Mouse (Mus musculus) forebrain, embryonic 14.5 days (tissue): Measurements from ENCODE around the gene Uhrf1. TPM values are rescaled to one million over a fixed set of nuclear protein-coding genes. Genes with fewer than 3 reads are reported as not detected.

ENCODE experiments used
- ATAC-seq: fragments of 200-750 bp; cut with Nextera tagmentation; 2 replicates; pipeline ENCODE4 v1.8.0; 2017; ENCODE audit warnings: mild to moderate bottlenecking, moderate library complexity
- DNase-seq: peaks from one replicate; pipeline ENCODE4 v3.0.0-alpha.2; 2015; ENCODE audit warnings: low spot score
- H3K27ac ChIP-seq: fragments of 300-500 bp; sonication (generic); 2 replicates; pipeline ENCODE4 v1.5.1; 2014; ENCODE audit warnings: low read depth, mild to moderate bottlenecking, control low read depth, low read length, moderate library complexity
- H3K27me3 ChIP-seq: fragments of 300-500 bp; sonication (generic); replicated peaks from 2 replicates; pipeline ENCODE4 v1.6.1; 2014; ENCODE audit warnings: low read length, control low read depth, mixed read lengths; ENCODE audit not compliant: control insufficient read depth, insufficient read depth
- H3K36me3 ChIP-seq: fragments of 300-500 bp; sonication (generic); 2 replicates; pipeline ENCODE4 v1.6.1; 2014; ENCODE audit warnings: low read length, control low read depth; ENCODE audit not compliant: control insufficient read depth, insufficient read depth
- H3K4me1 ChIP-seq: fragments of 300-500 bp; sonication (generic); 2 replicates; pipeline ENCODE4 v1.6.1; 2014; ENCODE audit warnings: antibody characterized with exemption, low read length, control low read depth; ENCODE audit not compliant: control insufficient read depth, insufficient read depth
- H3K4me2 ChIP-seq: fragments of 300-500 bp; sonication (generic); 2 replicates; pipeline ENCODE4 v1.6.1; 2014; ENCODE audit warnings: mild to moderate bottlenecking, control low read depth, low read length
- H3K4me3 ChIP-seq: fragments of 300-500 bp; sonication (generic); 2 replicates; pipeline ENCODE4 v1.5.1; 2014; ENCODE audit warnings: low read depth, low read length, control low read depth
- H3K9ac ChIP-seq: fragments of 300-500 bp; sonication (generic); 2 replicates; pipeline ENCODE4 v1.6.1; 2014; ENCODE audit warnings: mild to moderate bottlenecking, low read length, control low read depth, moderate library complexity
- H3K9me3 ChIP-seq: fragments of 300-500 bp; sonication (generic); replicated peaks from 2 replicates; pipeline ENCODE4 v1.6.1; 2016; ENCODE audit warnings: low read length, control low read depth, mixed read lengths; ENCODE audit not compliant: control insufficient read depth
- WGBS: fragments of 180-500 bp; shearing (Covaris S2); extraction: QIAGEN DNeasy Blood & Tissue Kit; methylation state at CpG from one replicate; pipeline ENCODE4 v1.1.7; 2014; 5-methylcytosine and 5-hydroxymethylcytosine counted together
- polyA plus RNA-seq: library from polyadenylated mRNA; unstranded; fragments of >200 nt; fragmentation: Nextera tagmentation; extraction: Ambion mirVana; gene quantifications from 2 replicates; pipeline ENCODE4 v1.2.1, GENCODE M21; 2014

The Uhrf1 gene
- polyA plus RNA-seq, 1 experiment from 2014 or later, result 47.4 TPM

DNA sequence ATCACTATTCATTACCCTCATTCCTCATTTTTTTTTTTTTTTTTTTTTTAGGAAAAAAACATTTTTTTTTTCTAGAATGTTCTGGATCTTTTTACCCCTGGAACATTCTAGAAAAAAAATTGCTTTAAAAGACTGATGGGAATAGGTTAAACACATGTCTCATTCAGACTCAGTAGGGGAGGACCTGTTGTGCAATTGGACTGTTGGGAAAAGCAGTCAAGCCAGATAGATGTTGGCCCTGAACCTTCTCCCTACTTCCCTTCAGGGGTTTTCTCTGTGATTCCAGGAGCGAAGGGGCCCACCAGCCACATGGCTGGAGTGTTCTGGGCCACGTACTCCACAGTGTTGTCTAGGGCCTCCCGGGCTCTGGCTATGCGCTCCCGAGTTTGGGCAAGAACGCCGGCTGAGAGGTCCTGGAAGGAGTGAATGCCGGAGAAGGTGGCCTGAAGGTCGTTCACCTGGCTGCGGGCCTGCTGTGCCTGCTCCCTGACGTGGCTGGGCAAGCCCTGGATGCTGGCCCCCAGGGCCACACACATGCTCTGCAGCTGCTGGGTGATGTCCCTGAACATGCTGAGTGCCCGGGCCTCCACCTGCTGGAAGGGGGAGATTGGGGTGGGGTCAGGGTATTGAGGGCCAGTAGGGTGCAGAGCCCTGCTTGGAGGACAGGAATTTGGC lies 23.5 kb upstream of the Uhrf1 start:
- 90% methylated on average over 12 of the region's 12 CpGs for WGBS
- DNase-seq (no peak), ATAC-seq (no peak)
- Histone ChIP-seq H3K4me2 (no peak overlapping the region), H3K4me1 (no peaks in the 10 kb centered on the region; the same call in 1 of the 2 replicates), H3K9ac (no peak overlapping the region), H3K27me3 (no peaks in the 10 kb centered on the region), H3K4me3 (no peak overlapping the region), H3K27ac (no peak overlapping the region), H3K36me3 (no peaks in the 10 kb centered on the region), H3K9me3 (no peaks in the 10 kb centered on the region)

DNA sequence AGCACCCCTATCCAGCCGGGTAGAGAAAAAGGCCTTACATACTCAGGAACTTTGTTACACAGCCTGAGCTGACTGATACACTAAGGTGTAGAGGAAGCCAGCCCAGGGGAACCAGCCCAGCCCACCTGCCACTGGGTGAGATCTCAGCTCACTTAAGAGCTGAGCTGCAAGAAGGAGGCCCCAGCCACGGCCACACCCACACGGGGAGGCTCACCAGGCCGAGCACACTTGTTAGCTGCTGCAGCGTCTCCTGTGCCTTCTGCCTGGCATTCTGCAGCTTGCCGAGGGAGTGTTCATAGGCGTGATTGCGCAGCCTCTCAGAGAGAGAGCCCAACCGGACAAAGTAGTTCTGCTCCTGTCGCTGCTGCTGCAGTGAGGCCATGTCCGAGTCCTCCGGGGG lies 21.9 kb upstream of the Uhrf1 start:
- Histone ChIP-seq H3K4me1 (no peaks in the 10 kb centered on the region; the same call in 1 of the 2 replicates), H3K4me2 (no peak overlapping the region), H3K4me3 (no peak overlapping the region), H3K27me3 (no peaks in the 10 kb centered on the region), H3K9me3 (no peaks in the 10 kb centered on the region), H3K27ac (no peak overlapping the region), H3K36me3 (no peaks in the 10 kb centered on the region), H3K9ac (no peak overlapping the region)
- DNase-seq, result no peak
- 97% methylated on average over 12 of the region's 12 CpGs for WGBS
- no peak for ATAC-seq

DNA sequence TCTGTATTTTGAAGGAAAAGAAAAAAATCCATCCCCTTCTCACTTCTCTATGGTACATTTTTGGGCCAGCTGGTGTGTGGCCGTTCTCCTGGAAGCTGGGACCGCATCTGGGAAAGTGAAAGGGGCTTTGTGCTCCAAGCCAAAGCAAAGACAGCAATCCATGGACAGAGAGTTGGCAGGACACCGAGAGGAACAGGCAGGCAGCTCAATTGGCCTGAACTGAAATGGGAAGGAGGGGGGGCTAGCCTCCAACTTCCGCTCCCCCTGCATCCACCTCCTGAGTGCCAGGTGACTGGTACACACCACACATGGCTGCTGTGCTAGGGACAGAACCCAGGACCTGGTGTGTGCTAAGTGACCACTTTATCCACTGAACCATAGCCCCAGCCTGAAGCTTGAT lies 20.3 kb upstream of the Uhrf1 start:
- Histone ChIP-seq H3K4me3 (no peak overlapping the region), H3K9me3 (no peaks in the 10 kb centered on the region), H3K27ac (no peak overlapping the region), H3K36me3 (no peaks in the 10 kb centered on the region), H3K4me2 (no peak overlapping the region), H3K4me1 (no peaks in the 10 kb centered on the region), H3K27me3 (no peaks in the 10 kb centered on the region), H3K9ac (no peak overlapping the region)
- DNase-seq, result no peak
- 85% methylated on average over 4 of the region's 4 CpGs for WGBS
- no peak for ATAC-seq

DNA sequence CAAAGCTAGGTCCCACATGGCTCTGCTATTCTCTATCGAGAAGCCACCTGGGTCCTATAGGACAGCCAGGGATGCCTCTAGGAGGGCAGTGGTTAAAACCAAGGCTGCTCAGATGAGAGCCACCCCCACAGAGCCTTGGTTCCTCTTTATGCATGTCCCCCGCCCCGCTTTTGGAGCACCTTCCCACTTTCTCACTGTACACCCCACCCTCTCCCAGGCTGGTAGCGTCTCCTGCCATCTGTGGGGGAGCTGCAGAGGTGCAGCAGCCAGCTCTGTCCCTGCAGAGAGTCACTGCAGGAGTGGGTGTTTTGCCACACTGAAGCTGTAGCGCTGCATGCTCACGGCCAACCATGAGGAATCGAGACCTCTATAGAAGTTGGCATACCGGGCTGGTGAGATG lies 19.8 kb upstream of the Uhrf1 start:
- ATAC-seq, result no peak
- no peaks in the 10 kb centered on the region for H3K36me3 ChIP-seq
- WGBS, result 92% methylated on average over 8 of the region's 8 CpGs

DNA sequence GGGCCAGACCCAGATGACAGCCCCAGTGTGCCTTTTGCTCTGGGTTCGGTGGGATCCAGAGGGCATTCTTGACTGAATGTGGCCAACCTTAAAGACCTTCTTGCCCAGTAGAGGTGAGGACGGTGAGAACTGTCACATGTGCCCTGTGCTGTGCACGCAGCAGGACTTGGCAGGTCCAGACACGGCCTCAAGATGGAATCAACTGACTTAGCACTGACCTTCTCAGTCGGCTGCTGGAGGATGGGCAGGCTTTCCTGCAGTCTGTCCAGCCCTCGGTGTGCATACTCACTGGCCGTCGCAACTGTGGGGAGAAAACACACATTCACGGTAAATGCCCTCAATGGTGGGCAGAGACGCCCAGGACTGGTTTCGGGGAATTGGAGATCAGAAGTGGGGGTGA lies 17.1 kb upstream of the Uhrf1 start:
- no peak for ATAC-seq
- no peak overlapping the region for H3K27ac ChIP-seq
- 95% methylated on average over 11 of the region's 11 CpGs for WGBS

More for the DNA sequence above, 19.8 kb upstream of the Uhrf1 start:
- H3K9me3 ChIP-seq, result no peaks in the 10 kb centered on the region
- no peaks in the 10 kb centered on the region for H3K4me1 ChIP-seq
- H3K27me3 ChIP-seq, result no peaks in the 10 kb centered on the region
- DNase-seq, result no peak
- no peak overlapping the region for H3K4me2 ChIP-seq
- no peak overlapping the region for H3K27ac ChIP-seq
- H3K4me3 ChIP-seq, result no peak overlapping the region
- no peak overlapping the region for H3K9ac ChIP-seq

DNA sequence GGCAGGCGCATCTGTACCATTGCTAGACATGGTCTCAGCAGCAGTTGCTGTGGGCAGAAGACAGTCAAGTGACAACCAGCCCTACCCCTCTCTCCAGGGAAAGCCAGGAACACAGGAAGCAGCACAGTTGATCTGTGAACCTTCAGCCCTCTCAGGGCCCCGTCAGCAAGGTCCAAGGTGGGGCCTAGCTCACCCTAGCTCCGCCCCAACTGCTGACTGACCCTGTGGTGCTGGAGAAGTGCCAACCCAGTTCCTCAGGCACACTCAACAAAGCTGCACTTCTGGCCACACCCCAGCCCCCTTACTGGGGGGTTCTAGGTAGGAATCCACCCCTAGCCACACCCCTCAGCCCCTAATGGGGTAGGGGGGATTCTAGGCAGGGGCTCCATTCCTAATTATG lies 15.3 kb upstream of the Uhrf1 start:
- no peak overlapping the region for H3K27ac ChIP-seq
- WGBS, result 59% methylated on average over 3 of the region's 3 CpGs
- peaks cover 15% of the 10 kb centered on the region for H3K4me1 ChIP-seq
- H3K36me3 ChIP-seq, result no peaks in the 10 kb centered on the region
- ATAC-seq (no peak), DNase-seq (no peak)
- no peak overlapping the region for H3K4me2 ChIP-seq
- H3K9me3 ChIP-seq, result no peaks in the 10 kb centered on the region
- no peak overlapping the region for H3K4me3 ChIP-seq
- no peaks in the 10 kb centered on the region for H3K27me3 ChIP-seq
- H3K9ac ChIP-seq, result no peak overlapping the region

More for the DNA sequence above, 17.1 kb upstream of the Uhrf1 start:
- no peak overlapping the region for H3K4me3 ChIP-seq
- H3K36me3 ChIP-seq, result no peaks in the 10 kb centered on the region
- DNase-seq, result no peak
- no peaks in the 10 kb centered on the region for H3K9me3 ChIP-seq
- H3K27me3 ChIP-seq, result no peaks in the 10 kb centered on the region
- peaks cover 10% of the 10 kb centered on the region for H3K4me1 ChIP-seq
- no peak overlapping the region for H3K9ac ChIP-seq
- no peak overlapping the region for H3K4me2 ChIP-seq

DNA sequence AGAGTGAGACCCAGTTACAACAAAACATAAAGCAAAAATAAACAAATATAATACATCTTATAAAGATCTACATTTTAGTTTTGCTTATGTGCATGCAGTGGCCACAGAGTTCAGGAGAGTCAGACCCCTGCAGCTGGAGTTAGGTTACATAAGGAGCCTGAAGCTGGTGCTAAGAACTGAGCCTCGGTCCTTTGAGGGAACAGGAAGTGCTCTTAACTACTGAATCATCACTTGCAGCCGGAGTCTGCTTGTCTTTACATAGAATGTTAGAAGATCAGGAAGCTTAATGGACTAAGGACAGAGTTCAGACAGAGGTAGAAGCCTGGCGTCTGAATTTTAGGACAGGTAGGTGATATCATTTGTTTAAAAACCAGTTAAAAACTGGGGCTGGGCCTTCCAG lies 14.3 kb upstream of the Uhrf1 start:
- Histone ChIP-seq H3K4me1 (peaks cover 15% of the 10 kb centered on the region), H3K36me3 (no peaks in the 10 kb centered on the region), H3K4me3 (no peak overlapping the region), H3K9me3 (no peaks in the 10 kb centered on the region), H3K4me2 (peak overlapping the region; percentile 49), H3K27me3 (no peaks in the 10 kb centered on the region), H3K27ac (peak overlapping the region; percentile 58; the same call in 1 of the 2 replicates), H3K9ac (0 out of 2 replicates have a peak overlapping the region, but pooled peaks have one; percentile 36)
- ATAC-seq (no peak), DNase-seq (no peak)
- 46% methylated on average over 3 of the region's 3 CpGs for WGBS

DNA sequence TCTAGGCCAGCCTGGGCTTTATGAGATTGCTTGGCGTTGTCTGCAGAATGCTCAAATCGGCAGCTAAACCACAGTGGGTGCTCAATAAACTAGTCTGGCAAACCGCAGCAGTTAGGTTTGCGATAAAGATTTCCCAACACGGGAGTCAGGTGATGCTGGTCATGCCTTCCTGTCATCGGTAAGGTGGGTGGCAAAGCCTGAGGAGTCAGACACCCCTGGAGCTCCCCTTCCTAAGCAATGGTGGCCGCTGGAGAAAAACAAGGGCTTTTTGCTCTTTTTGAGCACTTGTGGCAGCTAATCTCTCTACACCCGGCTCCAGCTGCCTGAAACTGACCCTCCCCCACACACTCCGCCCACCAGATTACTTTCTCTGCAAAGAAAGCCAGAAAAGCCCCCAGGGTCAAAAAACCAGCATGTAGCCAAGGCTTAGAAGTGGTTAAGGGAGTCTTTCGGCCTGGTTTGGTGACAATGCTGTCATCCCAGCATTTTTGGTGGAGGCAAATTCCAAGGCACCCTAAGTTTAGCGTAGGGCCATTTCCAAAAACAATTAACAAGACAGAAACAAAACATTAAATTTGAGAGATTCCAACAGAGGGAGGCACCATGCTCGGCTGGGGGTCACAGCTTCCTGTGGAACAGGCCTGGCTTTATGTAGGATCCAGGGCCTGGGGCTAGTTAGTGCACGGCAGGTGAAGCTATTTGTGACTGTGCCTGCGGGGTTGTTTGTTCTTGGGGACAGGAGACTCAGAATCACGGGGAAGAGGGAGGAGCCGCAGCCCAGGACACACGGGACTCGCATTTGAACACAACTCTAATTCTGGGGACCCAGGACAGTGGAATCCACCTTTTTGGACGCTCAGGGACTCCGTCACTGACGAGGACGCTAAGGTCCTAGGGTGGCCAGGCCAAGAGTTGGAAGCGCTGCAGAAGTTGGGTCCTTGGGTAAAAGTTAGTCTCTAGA lies 13.5 kb upstream of the Uhrf1 start:
- Histone ChIP-seq H3K9me3 (no peaks in the 10 kb centered on the region), H3K4me1 (peaks cover 15% of the 10 kb centered on the region), H3K27me3 (no peaks in the 10 kb centered on the region), H3K27ac (peak overlapping the region; percentile 58), H3K4me2 (peak overlapping the region; percentile 49), H3K4me3 (peak overlapping the region; percentile 29), H3K36me3 (no peaks in the 10 kb centered on the region), H3K9ac (peak overlapping the region; percentile 36)
- DNase-seq, result peak; percentile 46
- WGBS, result 3% methylated on average over 23 of the region's 23 CpGs
- no peak for ATAC-seq
